Mouse (Mus musculus) midbrain, embryonic 14.5 days (tissue): ENCODE data around the gene Rtf2. TPM values are rescaled to one million over a fixed set of nuclear protein-coding genes. Genes with fewer than 3 reads are reported as not detected.

Experiments
- ATAC-seq: fragments of 200-750 bp; cut with Nextera tagmentation; 2 replicates; pipeline ENCODE4 v1.8.0; 2017; ENCODE audit warnings: moderate number of reproducible peaks, moderate library complexity; ENCODE audit not compliant: low FRiP score, low TSS enrichment
- DNase-seq: peaks from one replicate; pipeline ENCODE4 v3.0.0-alpha.2; 2015
- H3K27ac ChIP-seq: fragments of 300-500 bp; sonication (generic); replicated peaks from 2 replicates; pipeline ENCODE4 v1.5.1; 2014; ENCODE audit warnings: mild to moderate bottlenecking, low read depth, low read length, moderate library complexity
- H3K27me3 ChIP-seq: fragments of 300-500 bp; sonication (generic); 2 replicates; pipeline ENCODE4 v1.6.1; 2014; ENCODE audit warnings: low read length, control low read depth, mixed read lengths; ENCODE audit not compliant: control insufficient read depth, insufficient read depth
- H3K36me3 ChIP-seq: fragments of 300-500 bp; sonication (generic); 2 replicates; pipeline ENCODE4 v1.6.1; 2014; ENCODE audit warnings: low read length, control low read depth; ENCODE audit not compliant: control insufficient read depth, insufficient read depth
- H3K4me1 ChIP-seq: fragments of 300-500 bp; sonication (generic); 2 replicates; pipeline ENCODE4 v1.6.1; 2014; ENCODE audit warnings: mild to moderate bottlenecking, antibody characterized with exemption, low read length, control low read depth; ENCODE audit not compliant: control insufficient read depth, insufficient read depth
- H3K4me2 ChIP-seq: fragments of 300-500 bp; sonication (generic); 2 replicates; pipeline ENCODE4 v1.6.1; 2014; ENCODE audit warnings: mild to moderate bottlenecking, low read length, moderate library complexity
- H3K4me3 ChIP-seq: fragments of 300-500 bp; sonication (generic); replicated peaks from 2 replicates; pipeline ENCODE4 v1.5.1; 2014; ENCODE audit warnings: low read depth, low read length
- H3K9ac ChIP-seq: fragments of 300-500 bp; sonication (generic); replicated peaks from 2 replicates; pipeline ENCODE4 v1.6.1; 2014; ENCODE audit warnings: mild to moderate bottlenecking, low read length, moderate library complexity
- H3K9me3 ChIP-seq: fragments of 300-500 bp; sonication (generic); 2 replicates; pipeline ENCODE4 v1.6.1; 2016; ENCODE audit warnings: low read length, control low read depth, mixed read lengths; ENCODE audit not compliant: control insufficient read depth
- WGBS: fragments of 180-500 bp; shearing (Covaris S2); extraction: QIAGEN DNeasy Blood & Tissue Kit; methylation state at CpG from one replicate; pipeline ENCODE4 v1.1.7; 2014; 5-methylcytosine and 5-hydroxymethylcytosine counted together
- polyA plus RNA-seq: library from polyadenylated mRNA; unstranded; fragments of >200 nt; fragmentation: Nextera tagmentation; extraction: Ambion mirVana; gene quantifications from 2 replicates; pipeline ENCODE4 v1.2.1, GENCODE M21; 2014

The Rtf2 gene
- polyA plus RNA-seq, 1 experiment from 2014 or later: 101 TPM

- no peak overlapping the region for H3K9ac ChIP-seq
- no peak for ATAC-seq
- H3K27me3 ChIP-seq: no peaks in the 10 kb centered on the region
- no peak overlapping the region for H3K27ac ChIP-seq
- WGBS: 94% methylated on average over 7 of the region's 7 CpGs
- no peaks in the 10 kb centered on the region for H3K36me3 ChIP-seq
- no peak overlapping the region for H3K4me3 ChIP-seq
- no peaks in the 10 kb centered on the region for H3K9me3 ChIP-seq
- no peak for DNase-seq
- no peaks in the 10 kb centered on the region for H3K4me1 ChIP-seq
- no peak overlapping the region for H3K4me2 ChIP-seq
Measured at GRCm38 (mm10) chr2:172506121-172506520, 65.8 kb downstream of the Rtf2 start.

- no peak overlapping the region for H3K4me2 ChIP-seq
- no peaks in the 10 kb centered on the region for H3K4me1 ChIP-seq
- ATAC-seq (no peak), DNase-seq (no peak)
- H3K36me3 ChIP-seq: no peaks in the 10 kb centered on the region
- H3K27ac ChIP-seq: no peak overlapping the region
- H3K9me3 ChIP-seq: no peaks in the 10 kb centered on the region
- no peak overlapping the region for H3K9ac ChIP-seq
- 89% methylated on average over 15 of the region's 15 CpGs for WGBS
- H3K27me3 ChIP-seq: no peaks in the 10 kb centered on the region
- H3K4me3 ChIP-seq: no peak overlapping the region
Measured at GRCm38 (mm10) chr2:172510056-172510712, 69.8 kb downstream of the Rtf2 start.

DNA sequence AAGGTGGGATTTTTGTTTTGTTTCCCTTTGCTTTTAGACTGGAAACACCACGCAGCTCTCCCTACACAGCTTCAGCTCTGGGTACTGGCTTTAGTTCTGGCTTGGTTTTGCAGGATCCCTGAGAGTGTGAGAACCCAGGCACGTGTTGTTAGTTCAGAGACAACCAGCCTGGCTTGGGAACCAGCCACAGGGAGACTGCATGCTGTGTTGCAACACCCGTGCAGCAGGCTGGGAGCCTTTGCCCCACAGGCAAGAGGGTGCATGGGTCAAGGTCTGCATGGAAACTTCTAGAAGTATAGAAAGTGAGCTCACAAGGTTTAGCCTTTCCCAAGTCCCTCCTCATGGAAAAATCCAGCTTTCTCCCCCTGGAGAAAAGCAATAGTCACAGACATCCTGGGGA, 70.5 kb downstream of the Rtf2 start:
- DNase-seq: no peak
- H3K4me2 ChIP-seq: no peak overlapping the region
- no peaks in the 10 kb centered on the region for H3K4me1 ChIP-seq
- H3K27me3 ChIP-seq: no peaks in the 10 kb centered on the region
- no peaks in the 10 kb centered on the region for H3K36me3 ChIP-seq
- H3K9ac ChIP-seq: no peak overlapping the region
- H3K27ac ChIP-seq: no peak overlapping the region
- no peak for ATAC-seq
- H3K9me3 ChIP-seq: no peaks in the 10 kb centered on the region
- H3K4me3 ChIP-seq: no peak overlapping the region
- 68% methylated on average over 3 of the region's 3 CpGs for WGBS

GRCm38 (mm10) chr2:172516407-172516992, 76.1 kb downstream of the Rtf2 start:
- no peaks in the 10 kb centered on the region for H3K36me3 ChIP-seq
- no peak overlapping the region for H3K9ac ChIP-seq
- H3K4me1 ChIP-seq: no peaks in the 10 kb centered on the region
- no peak for DNase-seq
- H3K27me3 ChIP-seq: no peaks in the 10 kb centered on the region
- WGBS: 24% methylated on average over 11 of the region's 11 CpGs
- H3K4me2 ChIP-seq: no peak overlapping the region
- no peak overlapping the region for H3K27ac ChIP-seq
- no peak overlapping the region for H3K4me3 ChIP-seq
- no peaks in the 10 kb centered on the region for H3K9me3 ChIP-seq
- no peak for ATAC-seq

Other genes with a start within 250 kb of the Rtf2 start
- gene Mc3r, start 192.1 kb upstream of the Rtf2 start, polyA plus RNA-seq: 0.33 and 0.55 TPM in 2 replicates
- 15.4 and 21.6 TPM in 2 replicates for gene Fam210b, start 95.0 kb upstream of the Rtf2 start, polyA plus RNA-seq
- gene Aurka, start 70.0 kb upstream of the Rtf2 start, polyA plus RNA-seq: 14.0 and 25.4 TPM in 2 replicates
- gene Cstf1, start 69.9 kb upstream of the Rtf2 start, polyA plus RNA-seq: 31.8 and 34.6 TPM in 2 replicates
- 0.19 and 0.28 TPM in 2 replicates for gene Cass4, start 46.8 kb upstream of the Rtf2 start, polyA plus RNA-seq
- 0.84 and 1.6 TPM in 2 replicates for gene Gcnt7, start 18.0 kb downstream of the Rtf2 start, polyA plus RNA-seq
- 0.55 and 0.76 TPM in 2 replicates for gene Fam209, start 32.0 kb downstream of the Rtf2 start, polyA plus RNA-seq
- gene Tfap2c, start 109.0 kb downstream of the Rtf2 start, polyA plus RNA-seq: 0.15 and 0.21 TPM in 2 replicates